Mouse (Mus musculus): ENCODE measurements around the gene Mthfsd. TPM values are rescaled to one million over a fixed set of nuclear protein-coding genes. Genes with fewer than 3 reads are reported as not detected.

Gene Mthfsd
- total RNA-seq, 2 experiments from 2014 or later, result 40.0 to 46.5 TPM

DNA sequence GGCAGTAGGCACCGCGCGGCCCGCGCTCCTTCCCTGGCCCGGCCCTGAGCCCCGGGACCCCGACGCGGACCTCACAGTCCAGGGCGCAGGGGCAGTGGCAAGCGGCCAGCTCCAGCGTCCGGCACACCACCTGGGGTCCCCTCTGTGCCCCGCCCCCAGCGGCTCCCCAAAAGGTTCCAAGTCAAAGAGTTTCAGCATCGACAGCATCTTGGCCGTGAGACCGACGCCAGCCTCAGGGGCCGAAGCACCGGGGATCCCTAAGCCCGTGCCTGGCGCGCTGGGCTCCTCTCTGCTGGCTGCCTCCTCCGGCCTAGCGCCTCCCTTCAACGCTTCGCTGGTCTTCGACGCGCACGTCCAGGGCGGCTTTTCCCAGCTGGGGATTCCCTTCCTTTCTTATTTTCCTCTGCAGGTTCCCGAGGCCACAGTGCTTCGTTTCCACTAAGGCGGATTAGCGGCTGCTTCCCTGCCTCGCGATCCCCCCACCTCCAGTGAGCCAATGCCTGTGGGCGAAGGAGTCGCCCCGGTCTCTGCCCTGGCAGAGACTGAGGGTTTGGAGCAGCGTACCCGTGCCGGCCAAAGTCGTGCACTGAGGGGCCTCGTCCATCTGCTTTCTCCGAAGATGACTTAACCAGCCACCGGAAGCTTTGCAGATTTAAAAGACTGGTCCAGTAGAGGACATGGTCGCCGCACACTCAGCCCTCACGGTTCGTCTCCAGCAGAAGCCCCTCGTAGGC lies 20.5 kb upstream of the Mthfsd start:
- intact Hi-C loops (cut with DNase I), result no loop called here
- TF ChIP-seq CTCF (IDR thresholded peaks at IDR 0.05), result no peak
- no peak for DNase-seq (ENCODE audit: extremely low spot score in 1 of 2, low spot score in 2 of 2)
- Histone ChIP-seq H3K27ac (no peak overlapping the region), H3K4me3 (no peak overlapping the region)

DNA sequence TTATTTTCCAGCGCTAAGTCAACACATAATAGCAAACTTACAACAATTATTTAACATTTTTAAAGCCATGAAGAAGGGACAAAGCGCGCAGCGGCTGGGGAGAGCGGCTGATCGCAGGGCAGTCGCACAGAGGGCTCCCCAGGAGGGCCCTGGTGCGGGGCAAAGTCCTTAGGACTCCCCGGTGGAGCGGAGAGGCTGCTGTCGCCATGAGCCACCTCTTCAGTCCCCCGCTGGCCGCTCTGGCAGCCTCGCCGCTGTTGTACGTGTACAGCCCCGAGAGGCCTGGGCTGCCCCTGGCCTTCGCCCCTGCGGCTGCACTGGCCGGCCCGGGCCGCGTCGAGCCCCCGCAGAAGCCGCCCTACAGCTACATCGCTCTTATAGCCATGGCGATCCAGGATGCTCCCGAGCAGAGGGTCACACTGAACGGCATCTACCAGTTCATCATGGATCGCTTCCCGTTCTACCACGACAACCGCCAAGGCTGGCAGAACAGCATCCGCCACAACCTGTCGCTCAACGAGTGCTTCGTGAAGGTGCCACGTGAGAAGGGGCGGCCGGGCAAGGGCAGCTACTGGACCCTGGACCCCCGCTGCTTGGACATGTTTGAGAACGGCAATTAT lies 19.7 kb upstream of the Mthfsd start, which contains the start of gene Foxl1:
Foxl1 (plus strand) TSS at position 185 of the 620 bp plus-strand sequence.
- H3K27ac ChIP-seq, result no peak within 1 kb of the TSS
- intact Hi-C loops (cut with DNase I), result no loop called here
- no peak for DNase-seq (ENCODE audit: extremely low spot score in 1 of 2, low spot score in 2 of 2)
- no peak for TF ChIP-seq CTCF (IDR thresholded peaks at IDR 0.05)
- no peak within 1 kb of the TSS for H3K4me3 ChIP-seq

DNA sequence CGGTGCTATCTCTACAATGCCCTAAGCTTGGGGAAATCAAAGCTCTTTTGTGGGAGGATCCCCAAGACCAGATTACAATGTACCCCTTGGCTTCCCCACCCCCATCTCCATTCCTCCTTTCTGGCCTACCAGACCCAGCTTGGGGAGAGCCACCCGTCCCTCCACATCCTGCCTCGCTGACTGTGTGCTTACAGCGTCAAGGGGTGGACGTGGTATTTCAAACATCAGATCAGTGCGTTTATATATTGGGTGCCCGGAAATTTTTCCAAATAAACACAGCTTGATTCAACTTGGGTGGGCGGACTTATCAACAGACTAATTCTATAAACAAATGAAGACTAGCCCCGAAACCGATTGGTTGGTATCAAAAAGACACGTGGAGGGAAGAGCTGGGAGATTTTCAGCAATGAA lies 19.1 kb upstream of the Mthfsd start:
- no peak overlapping the region for H3K4me3 ChIP-seq
- H3K27ac ChIP-seq, result no peak overlapping the region
- TF ChIP-seq CTCF (IDR thresholded peaks at IDR 0.05), result no peak
- DNase-seq (ENCODE audit: extremely low spot score in 1 of 2, low spot score in 2 of 2), result no peak
- intact Hi-C loops (cut with DNase I), result no loop called here

DNA sequence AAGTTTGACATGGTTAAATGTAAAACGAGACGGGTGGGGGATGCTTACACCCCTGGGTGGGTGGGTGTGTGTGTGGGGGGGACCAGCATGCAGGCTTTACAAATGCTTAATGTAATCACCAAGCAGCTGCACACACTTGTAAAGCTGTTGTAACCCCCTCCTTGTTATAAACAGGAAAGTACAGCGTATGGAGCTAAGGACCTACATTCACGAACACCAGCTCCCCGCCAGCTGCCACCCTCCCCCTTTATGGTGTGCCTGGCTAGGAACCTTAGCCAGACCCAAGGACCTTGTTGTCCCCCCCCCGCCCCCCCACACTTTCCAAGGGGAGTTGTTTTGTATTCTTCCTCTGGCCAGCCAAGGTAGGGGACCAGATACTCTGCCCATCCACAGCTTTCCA lies 18.5 kb upstream of the Mthfsd start:
- intact Hi-C loops (cut with DNase I), result no loop called here
- Histone ChIP-seq H3K4me3 (no peak overlapping the region), H3K27ac (no peak overlapping the region)
- TF ChIP-seq CTCF (IDR thresholded peaks at IDR 0.05), result no peak
- no peak for DNase-seq (ENCODE audit: extremely low spot score in 1 of 2, low spot score in 2 of 2)

DNA sequence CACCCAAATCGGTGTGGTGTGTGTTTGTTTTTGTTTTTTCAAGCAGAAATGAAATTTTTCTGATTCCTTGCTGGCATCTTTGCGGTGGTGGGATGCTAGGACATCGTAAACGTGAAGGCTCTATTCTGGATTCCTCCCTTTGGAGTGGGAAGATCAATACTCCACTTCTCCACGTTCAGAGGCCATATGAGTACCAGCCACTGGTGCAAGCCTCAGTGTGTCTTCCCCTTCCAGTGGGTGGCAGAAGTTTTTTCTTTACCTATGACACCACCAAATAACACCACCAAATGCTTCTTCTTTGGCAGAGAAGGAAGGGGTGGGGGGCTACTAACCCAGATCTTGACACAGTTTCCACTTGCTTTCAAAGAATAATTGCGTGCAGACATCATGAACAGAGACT lies 18.0 kb upstream of the Mthfsd start:
- Histone ChIP-seq H3K27ac (no peak overlapping the region), H3K4me3 (no peak overlapping the region)
- no peak for TF ChIP-seq CTCF (IDR thresholded peaks at IDR 0.05)
- DNase-seq (ENCODE audit: extremely low spot score in 1 of 2, low spot score in 2 of 2), result no peak
- intact Hi-C loops (cut with DNase I), result no loop called here

DNA sequence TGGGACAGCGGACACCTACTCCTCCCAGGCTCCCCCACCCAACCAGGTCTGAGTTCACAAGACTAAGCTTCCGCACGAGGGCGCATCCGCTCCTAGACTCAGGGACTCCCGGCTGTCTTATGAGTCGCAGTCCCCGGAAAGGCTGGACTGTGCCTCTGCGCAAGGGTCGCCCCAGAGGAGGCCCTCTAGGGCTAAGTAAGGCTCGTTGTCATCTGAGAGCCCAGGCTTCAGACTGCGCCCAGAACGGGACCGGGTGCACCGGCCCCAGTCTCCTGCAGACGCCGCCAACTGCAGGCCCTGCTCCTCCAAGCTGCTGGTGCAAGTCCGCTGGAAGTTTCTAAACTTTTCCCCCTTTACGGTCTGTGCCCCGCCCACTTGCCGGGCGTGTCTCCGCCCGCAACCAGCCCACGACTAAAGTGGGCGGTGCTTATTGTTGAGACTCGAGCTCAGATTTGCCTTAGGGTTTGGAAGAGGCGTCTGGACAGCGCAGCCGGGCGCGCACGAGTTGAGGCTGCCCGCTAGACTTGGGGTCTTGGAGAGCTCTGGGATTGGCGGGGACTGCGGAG lies 17.2 kb upstream of the Mthfsd start:
- no peak overlapping the region for H3K27ac ChIP-seq
- TF ChIP-seq CTCF (IDR thresholded peaks at IDR 0.05), result peak; percentile 43
- H3K4me3 ChIP-seq, result no peak overlapping the region
- DNase-seq (ENCODE audit: extremely low spot score in 1 of 2, low spot score in 2 of 2), result peak; percentile 43 to 57
- intact Hi-C loops (cut with DNase I), result no loop called here

DNA sequence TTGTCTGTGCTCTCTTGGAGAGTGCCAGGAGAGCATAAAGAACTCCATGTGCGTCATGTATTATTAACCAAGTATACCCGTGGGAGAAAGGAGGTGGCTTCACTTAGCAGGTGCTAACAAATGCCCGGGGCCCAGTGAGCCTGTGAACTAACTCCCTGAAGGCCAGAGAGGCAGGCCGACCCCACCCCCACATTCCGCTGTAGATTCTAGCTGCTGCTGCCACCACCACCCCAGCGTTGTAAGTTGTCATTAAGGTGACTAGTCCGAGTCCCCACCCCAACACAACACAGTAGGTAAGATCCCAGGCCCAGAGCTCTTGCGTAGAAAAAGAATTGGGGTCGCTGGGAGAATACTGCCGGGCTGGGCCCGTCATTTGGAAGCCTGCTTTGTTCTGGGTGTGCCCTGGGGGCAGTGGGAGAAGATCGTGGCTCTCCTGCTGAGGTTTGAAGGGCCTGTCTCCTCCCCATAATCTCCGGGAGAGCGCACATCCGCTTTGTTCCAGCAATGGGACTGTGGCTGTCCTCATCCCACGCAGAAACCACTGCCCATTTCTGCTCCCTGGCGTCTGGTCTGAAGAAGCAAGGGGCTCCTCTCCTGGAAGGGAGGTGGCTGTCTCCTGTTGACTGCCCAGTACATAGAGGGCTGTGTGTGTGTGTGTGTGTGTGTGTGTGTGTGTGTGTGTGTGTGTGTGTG lies 16.5 kb upstream of the Mthfsd start:
- Histone ChIP-seq H3K4me3 (no peak overlapping the region), H3K27ac (no peak overlapping the region)
- no peak for TF ChIP-seq CTCF (IDR thresholded peaks at IDR 0.05)
- intact Hi-C loops (cut with DNase I), result no loop called here
- no peak for DNase-seq (ENCODE audit: extremely low spot score in 1 of 2, low spot score in 2 of 2)

DNA sequence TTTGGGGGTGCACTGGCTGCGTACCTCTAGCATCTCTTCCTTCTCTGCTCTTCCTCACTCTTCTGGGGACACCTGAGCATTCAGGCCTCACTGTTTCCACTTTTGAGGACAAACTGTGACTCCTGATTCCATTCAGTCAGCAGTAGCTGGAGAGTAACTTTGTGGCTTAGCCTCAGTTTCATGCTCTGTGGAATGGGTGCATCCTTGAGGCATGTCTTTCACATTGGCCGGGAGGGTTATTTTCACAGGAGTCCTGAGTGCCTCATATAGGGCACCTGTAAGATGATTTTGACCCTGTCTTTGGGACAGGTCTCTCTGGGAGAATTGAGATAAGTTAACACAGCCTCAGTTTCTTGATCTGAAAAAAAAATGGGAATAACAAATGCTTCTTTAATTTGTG lies 14.9 kb upstream of the Mthfsd start:
- TF ChIP-seq CTCF (IDR thresholded peaks at IDR 0.05), result no peak
- intact Hi-C loops (cut with DNase I), result no loop called here
- DNase-seq (ENCODE audit: extremely low spot score in 1 of 2, low spot score in 2 of 2), result no peak
- Histone ChIP-seq H3K4me3 (no peak overlapping the region), H3K27ac (no peak overlapping the region)

DNA sequence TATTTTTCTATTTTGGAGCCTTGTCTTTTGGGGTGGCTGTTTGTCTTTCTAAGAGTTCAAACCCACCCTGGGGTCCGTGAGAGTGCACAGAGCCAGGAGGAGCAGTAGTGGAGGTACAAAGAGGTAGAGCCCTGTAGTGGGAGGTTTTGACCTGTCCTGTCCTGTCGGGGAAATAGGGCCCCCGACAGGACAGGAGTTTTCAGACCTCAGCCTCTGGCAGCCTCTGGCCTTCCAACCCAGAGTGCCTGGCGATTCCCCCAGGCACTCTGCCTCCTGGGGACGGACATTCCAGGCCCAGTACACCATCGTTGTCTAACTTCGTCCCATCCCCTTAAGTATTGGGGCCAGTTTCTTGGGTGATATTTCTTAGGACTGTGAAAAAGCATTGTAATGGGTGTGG lies 14.2 kb upstream of the Mthfsd start:
- no peak for TF ChIP-seq CTCF (IDR thresholded peaks at IDR 0.05)
- Histone ChIP-seq H3K4me3 (no peak overlapping the region), H3K27ac (no peak overlapping the region)
- DNase-seq (ENCODE audit: extremely low spot score in 1 of 2, low spot score in 2 of 2), result no peak
- intact Hi-C loops (cut with DNase I), result no loop called here

DNA sequence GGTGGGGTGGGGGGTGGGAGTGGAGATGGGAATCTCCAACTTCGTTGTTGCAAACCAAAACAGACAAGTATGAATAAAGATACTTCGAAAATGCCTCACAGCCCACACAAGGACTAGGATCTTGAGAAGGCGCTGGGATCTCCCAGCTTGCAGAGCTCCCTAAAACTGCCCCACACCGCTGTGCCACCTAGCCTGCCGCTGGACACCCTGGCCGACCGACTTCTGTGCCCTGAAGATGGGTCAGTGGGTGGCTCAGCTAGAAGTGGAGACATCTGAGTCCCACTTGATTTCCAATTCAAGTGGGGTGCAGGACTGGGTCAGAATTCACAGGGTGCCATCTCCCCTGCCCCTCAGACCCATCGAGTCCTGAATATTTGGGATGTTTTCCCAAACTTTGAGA lies 13.5 kb upstream of the Mthfsd start:
- TF ChIP-seq CTCF (IDR thresholded peaks at IDR 0.05), result no peak
- Histone ChIP-seq H3K4me3 (no peak overlapping the region), H3K27ac (no peak overlapping the region)
- DNase-seq (ENCODE audit: extremely low spot score in 1 of 2, low spot score in 2 of 2), result no peak
- intact Hi-C loops (cut with DNase I), result no loop called here

DNA sequence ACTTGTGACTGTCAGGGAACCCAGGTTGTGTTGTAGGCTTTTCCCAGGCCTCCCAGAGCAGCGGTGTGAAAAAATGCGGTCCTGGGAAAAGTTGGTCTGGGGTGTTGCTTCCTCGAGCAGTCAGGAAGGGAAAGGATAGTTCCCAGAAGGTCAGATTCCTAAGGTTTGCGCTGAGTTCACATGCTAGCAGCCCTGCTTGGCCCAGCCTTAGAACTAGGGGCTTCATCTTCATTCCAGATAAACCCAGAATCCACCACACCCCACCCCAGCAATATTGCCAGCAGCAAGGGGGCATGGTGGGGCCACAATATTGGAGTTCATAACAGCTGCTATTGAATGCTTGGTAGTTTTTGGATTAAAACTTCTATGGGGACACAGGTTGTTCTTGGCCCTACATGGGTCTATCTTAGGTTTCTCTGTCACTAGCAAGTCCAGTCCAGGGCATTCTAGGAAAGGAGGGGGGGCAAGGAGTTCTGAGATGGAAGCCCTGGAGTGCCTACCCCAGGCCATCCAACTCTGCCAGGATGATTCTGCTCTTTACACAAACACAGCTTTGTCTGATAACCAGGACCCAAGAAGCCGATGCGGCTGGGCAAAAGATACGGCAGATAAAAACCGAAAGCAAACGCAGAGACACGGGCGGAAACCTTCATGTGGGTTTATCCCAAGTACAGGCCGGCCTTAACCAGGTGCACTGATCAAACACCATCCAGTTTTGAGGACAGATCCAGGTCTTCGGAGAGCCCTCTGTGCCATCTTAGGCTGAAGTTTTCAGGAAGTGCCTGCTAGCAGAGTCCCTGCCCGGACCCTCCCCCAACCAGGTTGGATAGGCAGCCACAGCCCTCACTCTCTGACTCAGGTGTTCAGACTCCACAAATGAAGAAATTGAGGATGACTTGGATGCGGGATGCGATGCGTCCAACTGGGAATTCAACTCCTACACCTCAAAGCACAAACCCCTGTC lies 12.5 kb upstream of the Mthfsd start:
- Histone ChIP-seq H3K4me3 (no peak overlapping the region), H3K27ac (no peak overlapping the region)
- no peak for TF ChIP-seq CTCF (IDR thresholded peaks at IDR 0.05)
- no peak for DNase-seq (ENCODE audit: extremely low spot score in 1 of 2, low spot score in 2 of 2)
- intact Hi-C loops (cut with DNase I), result no loop called here
